Mouse (Mus musculus): ENCODE results near the gene Sdhaf2.

GRCm38 (mm10) chr19:10569627-10570026 lies 43.7 kb upstream of the Sdhaf2 start:
- TF ChIP-seq POLR2A (IDR thresholded peaks at IDR 0.05; ENCODE audit: extremely low read depth, insufficient read depth, low read length) (no peak), CTCF (IDR thresholded peaks at IDR 0.05; ENCODE audit: low read depth, low read length) (no peak)

Data from liver, adult 2 months (tissue).